Mouse (Mus musculus): ENCODE results near the gene Zdhhc11. TPM values are rescaled to one million over a fixed set of nuclear protein-coding genes. Genes with fewer than 3 reads are reported as not detected.

Zdhhc11 gene
- polyA plus RNA-seq (2012; rRNA removed) = not detected in 2 replicates
- not detected in 2 replicates for polyA plus RNA-seq (2014; fragmentation: Nextera tagmentation; extraction: Ambion mirVana)

- H3K4me1 ChIP-seq (replicated peaks; ENCODE audit: control insufficient read depth in 2 of 2, insufficient read depth in 2 of 2, low read length in 1 of 2) = no peaks in the 10 kb centered on the region
- no peaks in the 10 kb centered on the region for H3K27me3 ChIP-seq (ENCODE audit: control insufficient read depth, insufficient read depth, low read length)
- ATAC-seq (ENCODE audit: insufficient read depth) (no peak), DNase-seq (ENCODE audit: low read depth in 3 of 3, low spot score in 3 of 3) (no peak)
- peaks cover 3% of the 10 kb centered on the region for H3K36me3 ChIP-seq (replicated peaks; ENCODE audit: control insufficient read depth, insufficient read depth, low read depth)
- no peak within 1 kb of the TSS for H3K4me2 ChIP-seq (ENCODE audit: low read depth)
- H3K4me3 ChIP-seq (ENCODE audit: insufficient read depth in 1 of 2, low read depth in 2 of 2, low read length in 2 of 2) = no peak within 1 kb of the TSS
- no peaks in the 10 kb centered on the region for H3K9me3 ChIP-seq (ENCODE audit: control insufficient read depth, low read length)
- no peak for TF ChIP-seq CTCF (IDR thresholded peaks at IDR 0.05; ENCODE audit: low read depth)
- no peak for TF ChIP-seq EP300 (IDR thresholded peaks at IDR 0.05; ENCODE audit: low read depth)
- 68% methylated on average over 5 of the region's 5 CpGs for WGBS (ENCODE audit: insufficient replicate concordance)
- H3K9ac ChIP-seq (replicated peaks) = no peak within 1 kb of the TSS
- no peak within 1 kb of the TSS for H3K27ac ChIP-seq
These were observed at the start of gene Zdhhc11 for GRCm38 (mm10) chr13:73963551-73963950. Gene Zdhhc11, plus strand, starts transcription at chr13:73963851.

DNA sequence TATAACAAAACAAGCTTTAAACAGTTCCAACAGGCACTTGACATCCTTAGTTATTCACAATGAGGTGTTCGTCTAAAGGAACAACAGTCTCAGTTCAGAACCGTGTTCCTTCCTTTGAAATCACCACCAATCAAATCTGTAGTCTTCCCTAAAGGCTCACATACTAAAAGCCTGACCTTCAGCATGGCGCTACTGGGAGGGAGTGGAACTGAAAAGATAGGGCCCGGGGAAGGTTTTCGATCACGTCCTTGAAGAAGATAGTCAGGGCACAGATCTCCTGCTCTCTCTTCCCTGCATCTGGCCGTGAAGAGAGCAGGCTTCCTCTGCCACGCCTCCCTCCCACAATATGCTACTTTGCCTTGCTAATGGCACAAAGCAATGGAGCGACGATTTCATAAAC is 31.4 kb upstream of the Zdhhc11 start:
- DNase-seq (ENCODE audit: low read depth in 3 of 3, low spot score in 3 of 3) = no peak
- 78% methylated on average over 10 of the region's 10 CpGs for WGBS (ENCODE audit: insufficient replicate concordance)

DNA sequence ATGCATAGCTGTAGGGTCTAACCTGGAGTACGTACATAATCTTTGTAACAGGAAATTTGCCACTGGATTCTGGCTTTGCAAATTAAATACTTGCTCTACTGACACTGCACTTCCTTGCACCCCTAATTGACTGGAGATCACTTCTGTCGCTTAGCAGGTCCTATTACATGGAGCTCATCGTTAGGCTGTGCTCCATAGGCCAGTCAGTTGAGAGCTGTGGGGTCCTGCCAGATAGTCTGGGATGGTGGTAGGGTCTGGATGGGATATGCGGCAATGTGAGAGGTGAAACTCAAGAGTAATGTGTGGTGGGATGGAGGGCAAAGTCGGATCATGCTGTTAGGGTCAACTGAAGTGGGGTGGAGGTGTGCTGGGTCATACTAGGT is 26.7 kb upstream of the Zdhhc11 start:
- H3K27ac ChIP-seq = peak overlapping the region; percentile 88; the same call in 1 of the 2 replicates
- 7% methylated on average over 5 of the region's 5 CpGs for WGBS (ENCODE audit: insufficient replicate concordance)

More for the DNA sequence above, 31.4 kb upstream of the Zdhhc11 start:
- Histone ChIP-seq H3K9ac (replicated peaks) (no peak overlapping the region), H3K4me2 (ENCODE audit: low read depth) (no peak overlapping the region), H3K4me1 (replicated peaks; ENCODE audit: control insufficient read depth in 2 of 2, insufficient read depth in 2 of 2, low read length in 1 of 2) (peaks cover 5 to 8% of the 10 kb centered on the region in 2 experiments), H3K27ac (no peak overlapping the region), H3K36me3 (replicated peaks; ENCODE audit: control insufficient read depth, insufficient read depth, low read depth) (peaks cover 56% of the 10 kb centered on the region), H3K4me3 (ENCODE audit: insufficient read depth in 1 of 2, low read depth in 2 of 2, low read length in 2 of 2) (no peak overlapping the region), H3K27me3 (ENCODE audit: control insufficient read depth, insufficient read depth, low read length) (no peaks in the 10 kb centered on the region), H3K9me3 (ENCODE audit: control insufficient read depth, low read length) (no peaks in the 10 kb centered on the region)
- no peak for ATAC-seq (ENCODE audit: insufficient read depth)
- TF ChIP-seq EP300 (IDR thresholded peaks at IDR 0.05; ENCODE audit: low read depth) (no peak), CTCF (IDR thresholded peaks at IDR 0.05; ENCODE audit: low read depth) (no peak)

DNA sequence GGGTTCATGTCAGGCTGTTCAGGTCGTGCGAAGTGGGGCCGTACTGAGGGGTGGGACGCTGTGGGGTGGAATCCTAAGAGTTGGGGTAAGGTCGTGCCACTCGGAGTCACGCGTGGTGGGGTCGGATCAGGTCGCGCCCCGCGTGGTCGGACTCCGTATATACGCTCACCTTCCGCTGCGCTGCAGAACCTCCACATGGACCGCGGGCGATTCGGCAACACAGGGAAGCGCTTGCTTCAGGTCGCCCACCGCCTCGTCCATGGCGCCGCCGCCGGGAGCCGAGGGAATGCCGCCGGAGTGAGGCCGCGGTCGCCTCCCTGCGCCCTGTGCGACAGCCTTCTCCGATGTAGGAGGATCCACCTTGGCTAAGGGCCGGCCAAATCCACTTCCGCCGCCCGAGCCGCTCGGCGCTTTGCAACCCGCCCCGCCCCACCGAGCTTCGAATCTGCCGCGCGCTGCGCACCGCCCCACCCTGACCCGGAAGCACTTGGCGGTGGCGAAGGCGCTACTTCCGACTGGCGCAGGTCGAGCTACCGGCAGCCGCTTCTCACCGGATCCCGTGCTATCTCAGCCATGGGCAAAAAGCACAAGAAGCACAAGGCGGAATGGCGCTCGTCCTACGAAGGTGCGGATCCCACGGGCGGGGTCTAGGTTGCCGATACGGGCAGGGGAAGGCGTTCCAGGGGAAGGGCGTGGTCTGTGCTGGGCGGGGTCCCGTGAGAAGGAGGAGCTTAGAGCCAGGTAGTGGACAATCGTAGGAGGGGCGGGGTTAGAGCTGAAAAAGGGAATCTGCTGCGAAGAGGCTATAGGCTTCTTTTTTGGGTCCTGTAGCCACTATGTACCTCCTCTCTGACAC is 26.1 kb upstream of the Zdhhc11 start, which contains the start of the genes Trip13 and Brd9:
Gene Trip13 (minus strand): TSS at position 464 of the 856 bp plus-strand sequence.
Gene Brd9 (plus strand): TSS at position 491 of the 856 bp plus-strand sequence.
- Histone ChIP-seq H3K4me2 (ENCODE audit: low read depth) (peak within 1 kb of the TSS; percentile 85), H3K9me3 (ENCODE audit: control insufficient read depth, low read length) (no peaks in the 10 kb centered on the region), H3K9ac (replicated peaks) (peak within 1 kb of the TSS; percentile 89), H3K4me3 (ENCODE audit: insufficient read depth in 1 of 2, low read depth in 2 of 2, low read length in 2 of 2) (peak within 1 kb of the TSS; percentile 75 to 87), H3K4me1 (replicated peaks; ENCODE audit: control insufficient read depth in 2 of 2, insufficient read depth in 2 of 2, low read length in 1 of 2) (peaks cover 9 to 13% of the 10 kb centered on the region in 2 experiments), H3K27ac (peak within 1 kb of the TSS; percentile 88), H3K36me3 (replicated peaks; ENCODE audit: control insufficient read depth, insufficient read depth, low read depth) (peaks cover 28% of the 10 kb centered on the region), H3K27me3 (ENCODE audit: control insufficient read depth, insufficient read depth, low read length) (no peaks in the 10 kb centered on the region)
- TF ChIP-seq CTCF (IDR thresholded peaks at IDR 0.05; ENCODE audit: low read depth) (peak; percentile 41), EP300 (IDR thresholded peaks at IDR 0.05; ENCODE audit: low read depth) (no peak)
- ATAC-seq (ENCODE audit: insufficient read depth) = peak; percentile 97
- peak; percentile 82 to 87 (median 83) for DNase-seq (ENCODE audit: low read depth in 3 of 3, low spot score in 3 of 3)
- WGBS (ENCODE audit: insufficient replicate concordance) = under 1% methylated on average over 81 of the region's 82 CpGs

More for the DNA sequence above, 26.7 kb upstream of the Zdhhc11 start:
- H3K27me3 ChIP-seq (ENCODE audit: control insufficient read depth, insufficient read depth, low read length) = no peaks in the 10 kb centered on the region
- H3K4me2 ChIP-seq (ENCODE audit: low read depth) = peak overlapping the region; percentile 85
- H3K9ac ChIP-seq (replicated peaks) = peak overlapping the region; percentile 89
- peaks cover 28% of the 10 kb centered on the region for H3K36me3 ChIP-seq (replicated peaks; ENCODE audit: control insufficient read depth, insufficient read depth, low read depth)
- H3K4me3 ChIP-seq (ENCODE audit: insufficient read depth in 1 of 2, low read depth in 2 of 2, low read length in 2 of 2) = peak overlapping the region; percentile 75 to 87
- TF ChIP-seq CTCF (IDR thresholded peaks at IDR 0.05; ENCODE audit: low read depth) = no peak
- TF ChIP-seq EP300 (IDR thresholded peaks at IDR 0.05; ENCODE audit: low read depth) = no peak
- DNase-seq (ENCODE audit: low read depth in 3 of 3, low spot score in 3 of 3) (peak in 2 of 3 experiments; percentile 2 to 10), ATAC-seq (ENCODE audit: insufficient read depth) (peak; percentile 9)
- no peaks in the 10 kb centered on the region for H3K9me3 ChIP-seq (ENCODE audit: control insufficient read depth, low read length)
- H3K4me1 ChIP-seq (replicated peaks; ENCODE audit: control insufficient read depth in 2 of 2, insufficient read depth in 2 of 2, low read length in 1 of 2) = peaks cover 9 to 13% of the 10 kb centered on the region in 2 experiments

GRCm38 (mm10) chr13:73938177-73938560 is 25.5 kb upstream of the Zdhhc11 start:
- Histone ChIP-seq H3K36me3 (replicated peaks; ENCODE audit: control insufficient read depth, insufficient read depth, low read depth) (peaks cover 30% of the 10 kb centered on the region), H3K27ac (peak overlapping the region; percentile 88)

More at GRCm38 (mm10) chr13:73938177-73938560, 25.5 kb upstream of the Zdhhc11 start:
- 5% methylated on average over 13 of the region's 13 CpGs for WGBS (ENCODE audit: insufficient replicate concordance)
- ATAC-seq (ENCODE audit: insufficient read depth) (0 out of 2 replicates have a peak, but pooled peaks have one; percentile 12), DNase-seq (ENCODE audit: low read depth in 3 of 3, low spot score in 3 of 3) (peak in 2 of 3 experiments; percentile 9 to 27)
- TF ChIP-seq CTCF (IDR thresholded peaks at IDR 0.05; ENCODE audit: low read depth) = no peak
- no peak for TF ChIP-seq EP300 (IDR thresholded peaks at IDR 0.05; ENCODE audit: low read depth)
- Histone ChIP-seq H3K9me3 (ENCODE audit: control insufficient read depth, low read length) (no peaks in the 10 kb centered on the region), H3K4me3 (ENCODE audit: insufficient read depth in 1 of 2, low read depth in 2 of 2, low read length in 2 of 2) (peak overlapping the region; percentile 75 to 87), H3K4me1 (replicated peaks; ENCODE audit: control insufficient read depth in 2 of 2, insufficient read depth in 2 of 2, low read length in 1 of 2) (peaks cover 9 to 13% of the 10 kb centered on the region in 2 experiments), H3K27me3 (ENCODE audit: control insufficient read depth, insufficient read depth, low read length) (no peaks in the 10 kb centered on the region), H3K4me2 (ENCODE audit: low read depth) (peak overlapping the region; percentile 85), H3K9ac (replicated peaks) (peak overlapping the region; percentile 89)
